Mouse (Mus musculus) erythroblast, embryonic 14.5 days (primary cell): Measurements from ENCODE around the gene Ctnnd2.

Source experiments
- GATA1 ChIP-seq: IDR thresholded peaks from 2 replicates; pipeline ENCODE4 v1.6.1; 2012; ENCODE audit warnings: low read length, inconsistent platforms, mixed read lengths
- TAL1 ChIP-seq: IDR thresholded peaks from 3 replicates; pipeline ENCODE4 v1.6.1; 2012; ENCODE audit warnings: low read length, inconsistent platforms, mixed read lengths

DNA sequence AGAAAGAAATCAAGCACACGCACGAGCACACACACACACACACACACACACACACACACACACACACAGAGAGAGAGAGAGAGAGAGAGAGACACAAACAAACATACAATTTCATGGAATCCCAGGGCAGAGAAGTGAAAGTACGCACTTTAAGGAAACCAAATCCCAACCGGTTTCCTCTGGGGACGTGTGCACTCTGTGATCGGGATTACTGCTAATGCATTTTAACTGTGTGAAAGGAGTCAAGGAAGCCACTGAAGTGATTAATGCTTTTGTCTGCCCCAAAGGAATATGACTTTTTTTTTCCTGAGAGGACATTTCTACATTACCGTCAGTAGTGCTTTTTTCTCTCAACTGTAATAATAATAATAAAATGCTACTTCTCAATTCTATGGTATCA is 443.1 kb downstream of the Ctnnd2 start:
- no peak for TF ChIP-seq GATA1
- no peak for TF ChIP-seq TAL1
